Mouse (Mus musculus) forebrain, embryonic 16.5 days (tissue): Measurements from ENCODE around the gene Gna12. TPM values are rescaled to one million over a fixed set of nuclear protein-coding genes. Genes with fewer than 3 reads are reported as not detected.

Experiments used
- ATAC-seq: fragments of 200-750 bp; cut with Nextera tagmentation; 2 replicates; pipeline ENCODE4 v1.8.0; 2017; ENCODE audit warnings: mild to moderate bottlenecking, moderate library complexity
- H3K27ac ChIP-seq: fragments of 300-500 bp; sonication (generic); 2 replicates; pipeline ENCODE4 v1.5.1; 2014; ENCODE audit warnings: low read length, control low read depth
- H3K27me3 ChIP-seq: fragments of 300-500 bp; sonication (generic); replicated peaks from 2 replicates; pipeline ENCODE4 v1.6.1; 2014; ENCODE audit warnings: low read length; ENCODE audit not compliant: control insufficient read depth, insufficient read depth
- H3K36me3 ChIP-seq: fragments of 300-500 bp; sonication (generic); 2 replicates; pipeline ENCODE4 v1.6.1; 2014; ENCODE audit not compliant: control insufficient read depth, insufficient read depth
- H3K4me1 ChIP-seq: fragments of 300-500 bp; sonication (generic); replicated peaks from 2 replicates; pipeline ENCODE4 v1.6.1; 2014; ENCODE audit warnings: low read length; ENCODE audit not compliant: control insufficient read depth, insufficient read depth
- H3K4me2 ChIP-seq: fragments of 300-500 bp; sonication (generic); 2 replicates; pipeline ENCODE4 v1.6.1; 2014; ENCODE audit warnings: mild to moderate bottlenecking, low read length, control low read depth
- H3K4me3 ChIP-seq: fragments of 300-500 bp; sonication (generic); replicated peaks from 2 replicates; pipeline ENCODE4 v1.5.1; 2014; ENCODE audit warnings: mild to moderate bottlenecking, low read length, control low read depth
- H3K9ac ChIP-seq: fragments of 300-500 bp; sonication (generic); replicated peaks from 2 replicates; pipeline ENCODE4 v1.6.1; 2014; ENCODE audit warnings: low read depth, low read length, control low read depth
- H3K9me3 ChIP-seq: fragments of 300-500 bp; sonication (generic); 2 replicates; pipeline ENCODE4 v1.6.1; 2016; ENCODE audit warnings: low read length; ENCODE audit not compliant: control insufficient read depth
- WGBS: fragments of 180-500 bp; shearing (Covaris S2); extraction: QIAGEN DNeasy Blood & Tissue Kit; methylation state at CpG from one replicate; pipeline ENCODE4 v1.1.7; 2014; 5-methylcytosine and 5-hydroxymethylcytosine counted together
- polyA plus RNA-seq: library from polyadenylated mRNA; unstranded; fragments of >200 nt; fragmentation: Nextera tagmentation; extraction: Ambion mirVana; gene quantifications from 2 replicates; pipeline ENCODE4 v1.2.1, GENCODE M21; 2015

The Gna12 gene
- 13.5 and 14.4 TPM in 2 replicates for polyA plus RNA-seq

DNA sequence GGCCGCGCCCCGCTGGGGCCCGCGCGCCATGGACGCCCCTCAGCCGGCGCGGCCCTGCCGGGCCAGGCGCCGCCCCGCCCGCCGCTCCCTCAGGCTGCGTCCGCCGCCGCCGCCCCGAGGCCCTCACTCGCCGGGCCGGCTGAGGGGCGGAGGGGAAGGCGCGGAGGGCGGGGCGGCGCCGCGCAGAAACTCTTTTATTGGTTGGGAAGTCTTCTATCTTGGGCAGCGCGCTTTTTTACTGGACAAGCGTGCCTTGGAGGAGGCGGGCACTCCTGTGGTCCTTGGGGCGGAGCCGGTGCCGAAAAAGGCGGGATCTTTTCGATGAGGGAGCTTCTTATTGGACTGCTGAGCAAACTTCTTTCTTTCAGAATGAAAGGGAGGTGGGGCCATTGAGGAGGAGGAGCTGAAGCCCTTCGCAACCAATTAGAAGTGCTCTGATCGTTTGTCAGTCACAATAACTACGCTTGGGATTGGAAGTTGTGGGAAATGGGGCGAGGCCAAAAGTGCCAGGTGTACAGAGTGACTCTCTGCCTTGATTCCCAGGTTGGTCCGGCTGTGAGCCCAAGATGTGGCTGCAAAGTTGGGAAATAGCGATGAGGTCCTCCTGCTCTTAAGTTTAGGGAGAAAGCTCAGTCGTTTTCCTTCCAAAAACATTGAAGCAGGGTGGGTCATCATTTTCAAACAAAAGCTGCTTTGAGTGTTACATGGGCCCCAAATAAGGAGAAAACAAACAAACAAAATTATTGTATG lies at the start of gene Gna12:
TSS of gene Gna12 (minus strand) at position 118 of the 750 bp plus-strand sequence.
- Histone ChIP-seq H3K4me1 (peaks cover 33% of the 10 kb centered on the region), H3K27me3 (no peaks in the 10 kb centered on the region), H3K4me3 (peak within 1 kb of the TSS; percentile 70), H3K9me3 (no peaks in the 10 kb centered on the region), H3K9ac (peak within 1 kb of the TSS; percentile 69), H3K36me3 (no peaks in the 10 kb centered on the region), H3K27ac (peak within 1 kb of the TSS; percentile 62), H3K4me2 (peak within 1 kb of the TSS; percentile 73)
- peak; percentile 99 for ATAC-seq
- WGBS, result under 1% methylated on average over 41 of the region's 49 CpGs

DNA sequence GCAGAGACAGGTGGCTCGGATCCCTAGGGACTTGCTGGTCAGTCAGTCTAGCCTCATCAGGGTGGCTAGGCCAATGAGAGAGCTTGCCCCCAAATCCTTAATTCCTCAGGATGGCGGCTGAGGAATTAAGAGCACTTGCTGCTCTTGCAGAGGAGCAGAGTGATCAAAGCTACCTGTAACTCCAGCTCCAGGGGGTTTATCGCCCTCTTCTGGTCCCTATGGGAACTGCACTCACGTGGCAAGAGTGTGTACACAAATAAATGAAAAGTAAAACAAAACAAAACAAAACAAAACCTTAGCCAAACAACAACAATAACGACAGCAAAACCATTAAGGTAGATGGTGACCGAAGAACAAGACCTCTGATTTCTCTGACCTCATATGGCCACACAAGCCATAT lies 48.4 kb upstream of the Gna12 start:
- Histone ChIP-seq H3K27ac (no peak overlapping the region), H3K4me2 (no peak overlapping the region), H3K27me3 (0 out of 2 replicates have a peak, but pooled peaks cover 3% of the 10 kb centered on the region), H3K4me3 (no peak overlapping the region), H3K9me3 (no peaks in the 10 kb centered on the region), H3K9ac (no peak overlapping the region), H3K36me3 (no peaks in the 10 kb centered on the region), H3K4me1 (no peaks in the 10 kb centered on the region)
- WGBS, result 70% methylated on average over 6 of the region's 6 CpGs
- ATAC-seq, result no peak

DNA sequence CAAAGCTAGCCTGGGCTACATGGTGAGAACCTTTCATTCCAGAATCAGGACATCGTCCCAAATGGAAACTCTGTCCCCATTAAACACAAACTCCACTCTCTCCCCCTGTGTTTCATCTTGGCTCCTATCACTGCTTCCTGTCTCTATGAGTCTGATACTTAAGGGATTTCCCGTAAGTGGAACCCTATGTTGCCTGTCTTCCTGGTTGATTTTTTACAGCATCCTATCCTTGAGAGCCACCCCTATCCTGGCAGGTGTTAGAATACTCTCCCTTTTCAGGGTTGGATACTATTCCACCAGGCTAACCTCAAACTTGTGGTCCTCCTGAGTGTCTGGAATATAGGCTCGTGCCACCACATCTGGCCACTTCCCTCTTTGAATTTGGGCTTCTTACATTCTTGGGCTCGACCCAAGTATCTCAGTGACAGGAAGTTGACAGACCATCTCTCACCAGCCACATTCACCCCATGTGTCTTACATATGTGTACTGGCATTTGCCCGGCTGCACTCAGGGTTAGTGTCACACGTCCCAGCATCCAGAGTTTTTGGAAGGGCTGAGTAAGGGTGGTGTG lies 43.6 kb upstream of the Gna12 start:
- Histone ChIP-seq H3K27ac (no peak overlapping the region), H3K4me2 (no peak overlapping the region), H3K4me1 (peaks cover 6% of the 10 kb centered on the region; the same call in 1 of the 2 replicates), H3K9ac (no peak overlapping the region), H3K4me3 (no peak overlapping the region), H3K9me3 (no peaks in the 10 kb centered on the region), H3K27me3 (peaks cover 11% of the 10 kb centered on the region; the same call in 1 of the 2 replicates), H3K36me3 (no peaks in the 10 kb centered on the region)
- ATAC-seq, result no peak
- 80% methylated on average over 6 of the region's 6 CpGs for WGBS

DNA sequence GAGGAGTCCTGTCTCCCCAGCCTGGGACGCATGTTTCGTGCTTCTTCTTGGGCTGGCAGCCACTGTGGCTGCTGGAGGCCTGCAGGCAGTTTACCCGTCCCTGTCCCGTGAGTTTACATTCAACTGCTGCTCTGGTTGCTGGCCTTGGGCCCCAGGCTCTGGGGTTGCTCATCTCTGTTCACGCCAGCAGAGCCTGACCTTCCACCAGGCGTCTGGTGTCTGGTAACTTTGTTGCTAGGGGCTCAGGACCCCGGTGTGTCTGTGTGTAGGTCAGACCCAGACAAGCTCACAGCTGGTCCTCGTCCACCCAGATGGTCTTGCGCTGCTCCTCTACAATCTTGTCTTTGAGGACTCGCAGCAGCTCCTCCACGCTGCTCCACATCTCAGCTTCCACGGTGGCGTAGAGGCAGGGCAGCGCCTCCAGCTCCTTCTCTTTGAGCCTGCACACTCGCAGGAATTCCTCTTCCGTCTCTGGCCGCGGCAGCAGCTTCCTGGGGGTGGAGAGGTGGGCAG lies 42.9 kb upstream of the Gna12 start:
- no peak overlapping the region for H3K4me2 ChIP-seq
- no peak for ATAC-seq
- WGBS, result 31% methylated on average over 18 of the region's 18 CpGs

DNA sequence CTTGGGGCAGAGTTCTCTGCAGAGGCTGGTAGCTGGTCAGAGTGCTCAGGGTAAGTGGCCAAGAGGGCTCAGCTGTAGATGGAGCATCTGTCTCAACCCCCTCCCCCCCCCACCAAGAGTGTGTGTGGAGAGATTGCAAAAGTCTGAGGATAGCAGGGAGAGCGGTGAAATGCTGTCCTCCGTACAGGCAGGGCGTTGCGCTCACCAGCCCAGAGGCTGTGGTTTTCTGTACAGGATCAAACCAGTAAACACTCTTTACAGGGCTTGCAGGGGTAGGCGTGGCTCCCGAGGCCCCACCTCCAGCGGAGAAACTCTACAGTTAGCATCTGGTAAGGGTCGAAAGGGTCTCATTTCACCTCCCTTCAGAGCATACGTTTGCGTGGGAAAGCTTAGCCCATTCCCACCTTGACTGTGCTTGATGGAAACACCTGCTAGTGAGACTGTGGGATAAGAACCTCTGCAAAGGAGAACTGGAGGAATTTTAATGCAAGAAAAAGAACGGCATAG lies 42.4 kb upstream of the Gna12 start:
- H3K36me3 ChIP-seq, result no peaks in the 10 kb centered on the region
- H3K27ac ChIP-seq, result no peak overlapping the region
- H3K4me1 ChIP-seq, result peaks cover 6% of the 10 kb centered on the region; the same call in 1 of the 2 replicates
- no peak overlapping the region for H3K4me2 ChIP-seq
- peaks cover 11% of the 10 kb centered on the region; the same call in 1 of the 2 replicates for H3K27me3 ChIP-seq
- no peak for ATAC-seq
- H3K9me3 ChIP-seq, result no peaks in the 10 kb centered on the region
- H3K4me3 ChIP-seq, result no peak overlapping the region
- no peak overlapping the region for H3K9ac ChIP-seq
- 25% methylated on average over 11 of the region's 11 CpGs for WGBS

More for the DNA sequence above, 42.9 kb upstream of the Gna12 start:
- Histone ChIP-seq H3K27me3 (peaks cover 11% of the 10 kb centered on the region; the same call in 1 of the 2 replicates), H3K4me3 (no peak overlapping the region), H3K27ac (no peak overlapping the region), H3K9me3 (no peaks in the 10 kb centered on the region), H3K9ac (no peak overlapping the region), H3K4me1 (peaks cover 6% of the 10 kb centered on the region; the same call in 1 of the 2 replicates), H3K36me3 (no peaks in the 10 kb centered on the region)

DNA sequence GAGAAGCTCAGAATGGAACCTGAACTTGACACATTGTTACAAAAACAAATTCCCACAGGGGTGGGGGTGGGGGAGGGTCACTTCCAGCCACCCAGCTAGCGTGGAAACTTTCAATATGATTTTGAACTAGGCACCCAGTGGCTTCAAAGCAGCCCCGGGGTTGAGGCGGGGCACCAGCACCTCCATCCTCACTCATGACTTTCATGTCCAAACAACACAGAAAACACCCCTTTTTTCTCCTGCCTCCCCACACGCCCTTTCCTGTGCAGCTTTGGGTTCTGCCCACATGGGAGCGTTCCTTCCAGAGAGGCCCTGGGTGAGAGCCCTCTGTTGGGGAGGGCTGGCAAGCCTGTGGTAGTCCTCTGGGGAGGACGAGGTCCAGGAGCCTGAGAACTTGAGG lies 41.0 kb upstream of the Gna12 start:
- Histone ChIP-seq H3K4me2 (no peak overlapping the region), H3K9ac (no peak overlapping the region), H3K4me1 (peaks cover 6% of the 10 kb centered on the region; the same call in 1 of the 2 replicates), H3K27ac (no peak overlapping the region), H3K27me3 (peaks cover 11% of the 10 kb centered on the region; the same call in 1 of the 2 replicates), H3K4me3 (no peak overlapping the region), H3K36me3 (no peaks in the 10 kb centered on the region), H3K9me3 (no peaks in the 10 kb centered on the region)
- ATAC-seq, result no peak
- WGBS, result 73% methylated on average over 6 of the region's 6 CpGs

DNA sequence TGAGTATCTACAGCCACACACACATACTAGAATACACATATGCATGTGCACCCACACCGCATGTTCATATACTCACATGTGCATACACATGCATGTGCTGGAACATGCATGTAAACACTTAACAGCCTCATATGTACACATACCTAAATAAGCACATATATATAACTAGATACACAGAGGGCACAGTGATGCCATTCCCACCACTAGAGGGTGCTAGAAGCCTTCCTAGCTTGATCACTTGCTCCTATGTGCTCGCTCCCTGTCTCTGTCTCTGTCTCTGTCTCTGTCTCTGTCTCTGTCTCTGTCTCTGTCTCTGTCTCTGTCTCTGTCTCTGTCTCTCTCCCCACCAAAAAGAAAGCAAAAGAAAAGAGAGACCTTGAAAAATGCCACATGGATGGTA lies 38.8 kb upstream of the Gna12 start:
- Histone ChIP-seq H3K9me3 (no peaks in the 10 kb centered on the region), H3K4me2 (no peak overlapping the region), H3K27me3 (peaks cover 11% of the 10 kb centered on the region; the same call in 1 of the 2 replicates), H3K27ac (no peak overlapping the region), H3K4me3 (no peak overlapping the region), H3K36me3 (no peaks in the 10 kb centered on the region), H3K9ac (no peak overlapping the region), H3K4me1 (peaks cover 6% of the 10 kb centered on the region; the same call in 1 of the 2 replicates)
- ATAC-seq, result no peak
- WGBS, result 75% methylated on average over 2 of the region's 2 CpGs

DNA sequence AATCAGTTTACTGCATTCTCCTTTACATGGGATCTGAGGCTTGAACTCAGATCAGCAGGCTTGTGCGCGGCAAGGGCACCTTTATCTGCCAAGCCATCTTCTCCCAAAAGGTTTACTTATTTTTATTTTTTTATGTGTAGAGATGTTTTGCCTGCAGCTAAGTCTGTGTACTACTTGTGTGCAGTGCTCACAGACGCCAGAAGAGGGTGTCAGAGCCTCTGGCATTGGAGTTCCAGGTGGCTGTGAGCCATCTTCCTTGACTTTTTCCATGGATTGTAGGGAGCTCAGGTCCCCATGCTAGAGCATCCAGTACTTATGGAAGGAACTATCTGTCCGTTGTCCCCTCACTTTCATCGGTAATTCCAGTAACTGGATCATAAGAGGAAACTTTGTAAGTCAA lies 29.5 kb upstream of the Gna12 start:
- Histone ChIP-seq H3K4me3 (no peak overlapping the region), H3K9ac (no peak overlapping the region), H3K4me1 (no peaks in the 10 kb centered on the region), H3K27me3 (no peaks in the 10 kb centered on the region), H3K9me3 (no peaks in the 10 kb centered on the region), H3K36me3 (no peaks in the 10 kb centered on the region), H3K27ac (no peak overlapping the region), H3K4me2 (no peak overlapping the region)
- WGBS, result 84% methylated on average over 5 of the region's 5 CpGs
- ATAC-seq, result no peak

DNA sequence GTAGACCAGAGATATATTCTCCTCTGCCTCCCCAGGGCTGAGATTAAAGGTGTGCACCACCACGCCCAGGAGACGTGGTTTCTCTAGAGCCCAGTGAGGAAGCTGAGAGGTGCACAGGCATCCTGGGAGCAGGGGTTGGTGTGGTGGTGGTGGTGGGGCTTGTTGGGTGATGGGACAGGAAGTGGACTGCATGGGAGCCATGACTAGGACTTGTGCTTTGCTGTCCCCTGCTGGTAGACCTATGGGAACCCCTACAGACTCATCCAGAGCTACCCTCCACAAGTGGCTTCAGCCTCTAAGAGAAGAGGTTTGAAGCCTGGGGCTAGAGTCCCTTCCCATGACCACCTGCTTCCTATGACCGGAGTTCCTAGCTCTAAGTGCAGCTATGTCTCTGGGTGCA lies 28.1 kb upstream of the Gna12 start:
- no peak overlapping the region for H3K4me3 ChIP-seq
- WGBS, result 100% methylated on average over 3 of the region's 3 CpGs
- no peaks in the 10 kb centered on the region for H3K9me3 ChIP-seq
- H3K4me2 ChIP-seq, result no peak overlapping the region
- ATAC-seq, result no peak
- no peak overlapping the region for H3K27ac ChIP-seq
- H3K27me3 ChIP-seq, result no peaks in the 10 kb centered on the region
- H3K36me3 ChIP-seq, result no peaks in the 10 kb centered on the region
- H3K4me1 ChIP-seq, result no peaks in the 10 kb centered on the region
- H3K9ac ChIP-seq, result no peak overlapping the region
